Mouse (Mus musculus) urinary bladder, postnatal 4 days (tissue): ENCODE data around the gene Cep295.
"Not testable (repeated sequence)": the region's sequence is repeated elsewhere in the genome, so short reads cannot be mapped to it uniquely, and the experiment has no call there.

Experiments used
- DNase-seq, 2 experiments: peaks; one replicate each; pipeline ENCODE4 v3.0.0; 2021 to 2022; ENCODE audit warnings: low spot score in 2 of 2

The Cep295 gene

GRCm38 (mm10) chr9:15357484-15358275 lies at the start of gene Cep295:
Gene Cep295, minus strand, starts transcription at chr9:15357788.
- peak; percentile 95 to 97 for DNase-seq

GRCm38 (mm10) chr9:15397591-15397990 lies 40.0 kb upstream of the Cep295 start:
- no peak for DNase-seq

GRCm38 (mm10) chr9:15395353-15395942 lies 37.9 kb upstream of the Cep295 start:
- DNase-seq = no peak

GRCm38 (mm10) chr9:15387075-15387643 lies 29.6 kb upstream of the Cep295 start:
- no peak for DNase-seq

GRCm38 (mm10) chr9:15384266-15384665 lies 26.7 kb upstream of the Cep295 start:
- DNase-seq = no peak

GRCm38 (mm10) chr9:15366260-15366659 lies 8.7 kb upstream of the Cep295 start:
- no peak for DNase-seq

- no peak for DNase-seq
These were observed 8.3 kb upstream of the Cep295 start for GRCm38 (mm10) chr9:15365856-15366255.

GRCm38 (mm10) chr9:15364843-15365242 lies 7.3 kb upstream of the Cep295 start:
- DNase-seq = no peak

- no peak for DNase-seq
These were observed 588 bp downstream of the Cep295 start for GRCm38 (mm10) chr9:15356916-15357483.

GRCm38 (mm10) chr9:15349925-15350324 lies 7.7 kb downstream of the Cep295 start:
- no peak for DNase-seq

- no peak for DNase-seq
These were observed 19.8 kb downstream of the Cep295 start for GRCm38 (mm10) chr9:15337776-15338175.

GRCm38 (mm10) chr9:15318170-15318742 lies 39.3 kb downstream of the Cep295 start:
- no peak for DNase-seq

- DNase-seq = no peak
These were observed 40.1 kb downstream of the Cep295 start for GRCm38 (mm10) chr9:15317223-15318169.

- not testable (repeated sequence) for DNase-seq
These were observed 41.3 kb downstream of the Cep295 start for GRCm38 (mm10) chr9:15316296-15316695.

GRCm38 (mm10) chr9:15314619-15315018 lies 43.0 kb downstream of the Cep295 start:
- DNase-seq = no peak

- no peak for DNase-seq
These were observed 44.0 kb downstream of the Cep295 start for GRCm38 (mm10) chr9:15313633-15314032.

- DNase-seq = no peak
These were observed 45.4 kb downstream of the Cep295 start for GRCm38 (mm10) chr9:15312054-15312735.

GRCm38 (mm10) chr9:15310179-15310578 lies 47.4 kb downstream of the Cep295 start:
- DNase-seq = no peak

GRCm38 (mm10) chr9:15309425-15309824 lies 48.2 kb downstream of the Cep295 start:
- no peak for DNase-seq

GRCm38 (mm10) chr9:15308254-15308653 lies 49.3 kb downstream of the Cep295 start:
- no peak for DNase-seq

GRCm38 (mm10) chr9:15307257-15307656 lies 50.3 kb downstream of the Cep295 start:
- DNase-seq = no peak
